Mouse (Mus musculus): ENCODE measurements around the gene Ccnd1. TPM values are rescaled to one million over a fixed set of nuclear protein-coding genes. Genes with fewer than 3 reads are reported as not detected.
A peak's percentile ranks its signal among the peaks of the same experiment; 100 is the strongest.

Ccnd1 gene
- polyA plus RNA-seq, 1 experiment = 42.5 TPM

DNA sequence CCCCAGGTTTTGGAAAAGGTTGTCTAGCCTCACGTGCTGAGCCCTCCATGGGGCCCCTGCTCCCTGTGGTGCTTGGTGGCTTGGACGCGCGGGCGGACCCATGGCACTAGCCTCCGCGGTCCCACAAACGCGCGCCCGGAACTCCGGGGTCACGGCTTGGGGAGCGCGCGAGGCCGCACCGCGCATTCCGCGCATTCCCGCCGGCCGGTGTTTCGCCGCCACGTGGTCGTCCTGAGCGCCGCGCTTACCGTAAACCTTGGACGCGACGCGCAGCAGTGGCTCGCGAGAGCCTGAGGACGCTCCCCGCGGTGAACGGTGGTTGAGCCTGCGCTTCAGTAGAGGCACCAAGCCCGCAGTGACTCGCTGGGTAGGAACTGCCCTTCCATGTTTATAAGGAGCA lies 3.5 kb upstream of the Ccnd1 start:
- WGBS = under 1% methylated on average over 45 of the region's 45 CpGs
- peak overlapping the region; percentile 83 for H3K4me3 ChIP-seq (ENCODE audit: low read depth, low read length)
- no peak; the same call in 1 of the 2 replicates for TF ChIP-seq POLR2A (IDR thresholded peaks at IDR 0.05; ENCODE audit: low read depth, low read length)
- TF ChIP-seq CTCF (IDR thresholded peaks at IDR 0.05; ENCODE audit: extremely low read depth, insufficient read length, insufficient replicate concordance, low read depth, low read length) = no peak
- no peak overlapping the region for H3K27ac ChIP-seq (ENCODE audit: insufficient read depth, low read depth, low read length)
- no peaks in the 10 kb centered on the region for H3K36me3 ChIP-seq (ENCODE audit: control insufficient read depth, insufficient read depth, low read length)
- peaks cover 17% of the 10 kb centered on the region for H3K4me1 ChIP-seq (ENCODE audit: control insufficient read depth, insufficient read depth, insufficient read length, low read length)
- H3K27me3 ChIP-seq (ENCODE audit: control insufficient read depth, insufficient read depth, low read length) = 0 out of 2 replicates have a peak, but pooled peaks cover 3% of the 10 kb centered on the region

DNA sequence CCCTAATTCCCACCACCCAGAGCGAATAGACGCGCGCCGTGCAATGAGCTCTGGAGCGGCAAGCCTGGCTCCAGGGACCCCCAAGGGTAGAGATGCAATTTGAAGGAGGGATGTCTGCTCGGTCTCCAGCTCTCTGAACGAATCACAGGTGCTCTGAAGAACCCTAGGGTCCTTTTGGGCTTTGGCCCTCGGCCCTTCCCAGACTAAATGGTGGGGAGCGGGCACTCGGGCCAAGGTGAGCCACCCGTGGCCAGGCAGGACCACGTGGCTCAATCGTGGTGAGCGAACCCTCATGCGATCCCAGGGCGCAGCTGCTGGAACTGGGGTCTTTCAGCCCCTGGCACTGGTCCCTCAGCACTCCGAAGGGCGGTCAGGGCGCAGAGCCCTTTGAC lies 3.0 kb upstream of the Ccnd1 start:
- Histone ChIP-seq H3K27me3 (ENCODE audit: control insufficient read depth, insufficient read depth, low read length) (0 out of 2 replicates have a peak, but pooled peaks cover 3% of the 10 kb centered on the region), H3K4me1 (ENCODE audit: control insufficient read depth, insufficient read depth, insufficient read length, low read length) (peaks cover 17% of the 10 kb centered on the region), H3K36me3 (ENCODE audit: control insufficient read depth, insufficient read depth, low read length) (no peaks in the 10 kb centered on the region), H3K27ac (ENCODE audit: insufficient read depth, low read depth, low read length) (0 out of 2 replicates have a peak overlapping the region, but pooled peaks have one; percentile 38), H3K4me3 (ENCODE audit: low read depth, low read length) (peak overlapping the region; percentile 83)
- TF ChIP-seq CTCF (IDR thresholded peaks at IDR 0.05; ENCODE audit: extremely low read depth, insufficient read length, insufficient replicate concordance, low read depth, low read length) = no peak
- TF ChIP-seq POLR2A (IDR thresholded peaks at IDR 0.05; ENCODE audit: low read depth, low read length) = no peak
- WGBS = 3% methylated on average over 20 of the region's 20 CpGs

DNA sequence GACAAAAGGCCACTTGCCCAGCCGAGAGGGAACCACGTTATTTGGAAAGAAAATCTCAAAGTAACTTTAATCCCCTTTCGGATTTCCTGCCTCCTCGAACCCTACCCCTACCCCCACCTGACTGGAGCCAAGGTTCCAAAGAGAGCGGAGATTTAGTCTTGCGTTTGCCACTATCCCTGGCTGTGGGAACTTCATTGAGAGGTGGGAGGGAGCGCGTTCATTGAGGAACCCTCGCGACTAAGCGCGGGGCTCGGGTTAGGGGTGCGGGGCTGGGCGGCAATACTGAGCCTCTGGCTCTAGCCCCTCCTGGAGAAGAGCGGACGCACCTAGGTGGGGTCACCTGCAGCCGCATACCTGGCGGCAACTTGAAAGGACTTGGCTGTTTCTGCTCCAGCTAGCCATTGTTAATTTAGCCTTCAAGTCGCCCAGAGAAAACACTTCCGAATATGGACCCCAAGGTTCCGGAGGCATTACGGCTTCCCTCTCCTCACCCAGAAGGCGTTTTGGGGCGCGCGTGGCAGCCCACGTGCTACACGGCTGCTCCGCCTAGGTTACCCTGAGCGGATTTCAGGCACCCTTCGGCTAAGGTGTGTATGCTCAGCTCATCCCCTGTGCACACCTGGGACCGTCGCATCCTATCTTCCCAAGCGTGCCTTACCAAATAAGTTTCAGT lies 2.5 kb upstream of the Ccnd1 start:
- peaks cover 17% of the 10 kb centered on the region for H3K4me1 ChIP-seq (ENCODE audit: control insufficient read depth, insufficient read depth, insufficient read length, low read length)
- TF ChIP-seq POLR2A (IDR thresholded peaks at IDR 0.05; ENCODE audit: low read depth, low read length) (no peak), CTCF (IDR thresholded peaks at IDR 0.05; ENCODE audit: extremely low read depth, insufficient read length, insufficient replicate concordance, low read depth, low read length) (no peak)
- H3K27ac ChIP-seq (ENCODE audit: insufficient read depth, low read depth, low read length) = peak overlapping the region; percentile 38
- no peaks in the 10 kb centered on the region for H3K36me3 ChIP-seq (ENCODE audit: control insufficient read depth, insufficient read depth, low read length)
- peak overlapping the region; percentile 83 for H3K4me3 ChIP-seq (ENCODE audit: low read depth, low read length)
- H3K27me3 ChIP-seq (ENCODE audit: control insufficient read depth, insufficient read depth, low read length) = 0 out of 2 replicates have a peak, but pooled peaks cover 3% of the 10 kb centered on the region
- WGBS = under 1% methylated on average over 35 of the region's 35 CpGs

DNA sequence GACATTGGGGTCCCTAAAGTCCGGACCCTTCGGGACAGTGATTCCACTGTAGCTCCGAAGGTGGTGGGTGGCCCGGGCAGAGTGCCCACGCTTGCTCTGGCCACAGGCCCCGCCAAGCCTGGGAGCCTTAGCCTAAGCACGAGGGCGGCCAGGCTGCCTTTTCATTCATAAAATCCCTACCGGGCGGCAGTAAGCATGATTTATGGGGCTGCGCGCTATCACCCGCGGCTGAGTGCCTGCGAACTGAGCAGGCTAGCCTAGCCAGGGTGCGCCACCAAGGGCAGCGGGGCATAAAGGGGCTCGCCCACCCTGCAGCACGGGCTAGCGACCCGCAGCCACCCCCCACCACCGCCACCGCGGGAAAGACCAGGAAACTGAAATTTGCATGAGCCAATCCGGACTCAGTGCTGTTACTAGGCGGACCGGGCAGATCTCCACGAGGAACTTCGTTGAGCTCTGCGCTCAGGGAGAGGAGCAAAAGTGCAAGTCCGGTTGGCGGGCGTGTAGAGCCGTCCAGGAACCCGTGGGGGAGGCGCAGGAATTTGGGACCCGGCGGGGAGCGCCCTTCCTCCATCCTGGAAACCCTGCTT lies 1.6 kb upstream of the Ccnd1 start:
- Histone ChIP-seq H3K4me3 (ENCODE audit: low read depth, low read length) (peak overlapping the region; percentile 83), H3K27ac (ENCODE audit: insufficient read depth, low read depth, low read length) (peak overlapping the region; percentile 75), H3K4me1 (ENCODE audit: control insufficient read depth, insufficient read depth, insufficient read length, low read length) (peaks cover 17% of the 10 kb centered on the region), H3K36me3 (ENCODE audit: control insufficient read depth, insufficient read depth, low read length) (peaks cover 8% of the 10 kb centered on the region), H3K27me3 (ENCODE audit: control insufficient read depth, insufficient read depth, low read length) (0 out of 2 replicates have a peak, but pooled peaks cover 3% of the 10 kb centered on the region)
- TF ChIP-seq CTCF (IDR thresholded peaks at IDR 0.05; ENCODE audit: extremely low read depth, insufficient read length, insufficient replicate concordance, low read depth, low read length) (no peak), POLR2A (IDR thresholded peaks at IDR 0.05; ENCODE audit: low read depth, low read length) (peak; percentile 39; the same call in 1 of the 2 replicates)
- under 1% methylated on average over 39 of the region's 39 CpGs for WGBS

DNA sequence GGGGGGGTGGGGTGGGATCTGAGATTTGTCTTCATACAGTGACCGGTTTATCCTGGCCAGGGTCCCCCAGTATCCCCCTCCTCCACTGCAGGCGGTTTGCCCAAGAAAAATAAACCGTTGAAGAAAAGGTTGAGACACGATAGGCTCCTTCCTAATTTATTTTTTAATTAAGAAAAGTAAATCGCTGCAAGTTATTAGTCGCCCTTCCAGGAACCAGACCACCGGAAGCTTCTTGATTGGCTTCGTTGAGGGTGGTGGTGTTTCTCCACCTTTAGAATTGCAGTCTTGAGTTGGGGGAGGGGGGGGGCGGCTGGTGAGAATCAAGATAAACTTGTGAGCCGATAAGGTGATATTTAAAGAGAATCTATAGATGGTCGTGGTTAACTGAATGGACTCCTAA lies 860 bp upstream of the Ccnd1 start:
- Histone ChIP-seq H3K27ac (ENCODE audit: insufficient read depth, low read depth, low read length) (no peak overlapping the region; the same call in 1 of the 2 replicates), H3K4me1 (ENCODE audit: control insufficient read depth, insufficient read depth, insufficient read length, low read length) (peaks cover 17% of the 10 kb centered on the region), H3K27me3 (ENCODE audit: control insufficient read depth, insufficient read depth, low read length) (0 out of 2 replicates have a peak, but pooled peaks cover 3% of the 10 kb centered on the region), H3K36me3 (ENCODE audit: control insufficient read depth, insufficient read depth, low read length) (peaks cover 14% of the 10 kb centered on the region), H3K4me3 (ENCODE audit: low read depth, low read length) (peak overlapping the region; percentile 58; the same call in 1 of the 2 replicates)
- no peak for TF ChIP-seq POLR2A (IDR thresholded peaks at IDR 0.05; ENCODE audit: low read depth, low read length)
- no peak for TF ChIP-seq CTCF (IDR thresholded peaks at IDR 0.05; ENCODE audit: extremely low read depth, insufficient read length, insufficient replicate concordance, low read depth, low read length)
- WGBS = 5% methylated on average over 11 of the region's 11 CpGs

DNA sequence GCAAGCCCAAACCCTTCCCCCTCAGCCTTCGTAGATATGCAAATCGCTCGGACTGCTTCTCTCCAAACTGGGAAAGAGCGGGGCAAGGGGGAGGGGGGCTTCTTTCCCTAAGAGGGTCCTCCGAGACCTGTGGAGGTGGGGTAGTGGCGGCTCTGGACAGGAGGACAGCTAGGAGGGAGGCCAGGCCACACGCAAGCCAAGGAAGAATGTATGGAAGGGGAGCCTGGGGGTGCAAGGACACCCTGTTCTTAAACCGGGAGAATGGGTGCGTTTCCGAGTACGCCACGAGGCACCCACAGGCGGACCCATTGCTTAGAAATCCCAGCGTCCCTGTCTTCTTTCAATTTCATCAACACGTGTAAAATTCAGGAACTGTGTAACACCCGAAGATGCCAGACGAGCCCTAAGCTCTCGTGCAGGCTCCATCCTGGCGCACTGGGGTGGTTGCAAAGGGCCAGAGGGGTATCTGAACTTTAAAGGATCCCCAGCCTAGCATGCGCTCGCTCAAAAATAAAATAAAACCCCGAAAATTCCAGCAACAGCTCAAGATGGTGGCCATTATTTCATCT lies 362 bp upstream of the Ccnd1 start:
- Histone ChIP-seq H3K4me3 (ENCODE audit: low read depth, low read length) (peak overlapping the region; percentile 58), H3K27me3 (ENCODE audit: control insufficient read depth, insufficient read depth, low read length) (0 out of 2 replicates have a peak, but pooled peaks cover 3% of the 10 kb centered on the region), H3K27ac (ENCODE audit: insufficient read depth, low read depth, low read length) (peak overlapping the region; percentile 73), H3K36me3 (ENCODE audit: control insufficient read depth, insufficient read depth, low read length) (peaks cover 16% of the 10 kb centered on the region), H3K4me1 (ENCODE audit: control insufficient read depth, insufficient read depth, insufficient read length, low read length) (peaks cover 17% of the 10 kb centered on the region)
- WGBS = under 1% methylated on average over 22 of the region's 22 CpGs
- TF ChIP-seq POLR2A (IDR thresholded peaks at IDR 0.05; ENCODE audit: low read depth, low read length) = no peak
- TF ChIP-seq CTCF (IDR thresholded peaks at IDR 0.05; ENCODE audit: extremely low read depth, insufficient read length, insufficient replicate concordance, low read depth, low read length) = no peak

Measured in small intestine, adult 2 months (tissue).